Mouse (Mus musculus) liver, embryonic 16.5 days (tissue): ENCODE data around the gene Hpcal4. TPM values are rescaled to one million over a fixed set of nuclear protein-coding genes. Genes with fewer than 3 reads are reported as not detected.
A peak's percentile ranks its signal among the peaks of the same experiment; 100 is the strongest.

Experiments used
- ATAC-seq: fragments of 200-750 bp; cut with Nextera tagmentation; 2 replicates; pipeline ENCODE4 v1.8.0; 2017; ENCODE audit warnings: low read depth, mild to moderate bottlenecking, moderate number of reproducible peaks, moderate library complexity
- H3K27ac ChIP-seq: fragments of 300-500 bp; sonication (generic); 2 replicates; pipeline ENCODE4 v1.5.1; 2014; ENCODE audit warnings: mild to moderate bottlenecking, low read length
- H3K27me3 ChIP-seq: fragments of 300-500 bp; sonication (generic); 2 replicates; pipeline ENCODE4 v1.6.1; 2014; ENCODE audit warnings: low read depth, low read length, mixed read lengths; ENCODE audit not compliant: control insufficient read depth, insufficient read depth
- H3K36me3 ChIP-seq: fragments of 300-500 bp; sonication (generic); 2 replicates; pipeline ENCODE4 v1.6.1; 2014; ENCODE audit warnings: mild to moderate bottlenecking; ENCODE audit not compliant: control insufficient read depth, insufficient read depth
- H3K4me1 ChIP-seq: fragments of 300-500 bp; sonication (generic); 2 replicates; pipeline ENCODE4 v1.6.1; 2014; ENCODE audit warnings: low read depth, low read length, mixed read lengths; ENCODE audit not compliant: control insufficient read depth
- H3K4me2 ChIP-seq: fragments of 300-500 bp; sonication (generic); 2 replicates; pipeline ENCODE4 v1.6.1; 2014; ENCODE audit warnings: low read depth, low read length, mixed read lengths
- H3K4me3 ChIP-seq: fragments of 300-500 bp; sonication (generic); 2 replicates; pipeline ENCODE4 v1.5.1; 2014; ENCODE audit warnings: low read depth, mild to moderate bottlenecking, low read length
- H3K9ac ChIP-seq: fragments of 300-500 bp; sonication (generic); 2 replicates; pipeline ENCODE4 v1.6.1; 2014; ENCODE audit warnings: low read depth, low read length
- H3K9me3 ChIP-seq: fragments of 300-500 bp; sonication (generic); replicated peaks from 2 replicates; pipeline ENCODE4 v1.6.1; 2016; ENCODE audit warnings: low read length; ENCODE audit not compliant: control insufficient read depth
- WGBS: fragments of 180-500 bp; shearing (Covaris S2); extraction: QIAGEN DNeasy Blood & Tissue Kit; methylation state at CpG from one replicate; pipeline ENCODE4 v1.1.7; 2014; ENCODE audit not compliant: insufficient replicate concordance; 5-methylcytosine and 5-hydroxymethylcytosine counted together
- polyA plus RNA-seq: library from polyadenylated mRNA; unstranded; fragments of >200 nt; fragmentation: Nextera tagmentation; extraction: Ambion mirVana; gene quantifications from 2 replicates; pipeline ENCODE4 v1.2.1, GENCODE M21; 2015

Hpcal4 gene
- not detected in 2 replicates for polyA plus RNA-seq

DNA sequence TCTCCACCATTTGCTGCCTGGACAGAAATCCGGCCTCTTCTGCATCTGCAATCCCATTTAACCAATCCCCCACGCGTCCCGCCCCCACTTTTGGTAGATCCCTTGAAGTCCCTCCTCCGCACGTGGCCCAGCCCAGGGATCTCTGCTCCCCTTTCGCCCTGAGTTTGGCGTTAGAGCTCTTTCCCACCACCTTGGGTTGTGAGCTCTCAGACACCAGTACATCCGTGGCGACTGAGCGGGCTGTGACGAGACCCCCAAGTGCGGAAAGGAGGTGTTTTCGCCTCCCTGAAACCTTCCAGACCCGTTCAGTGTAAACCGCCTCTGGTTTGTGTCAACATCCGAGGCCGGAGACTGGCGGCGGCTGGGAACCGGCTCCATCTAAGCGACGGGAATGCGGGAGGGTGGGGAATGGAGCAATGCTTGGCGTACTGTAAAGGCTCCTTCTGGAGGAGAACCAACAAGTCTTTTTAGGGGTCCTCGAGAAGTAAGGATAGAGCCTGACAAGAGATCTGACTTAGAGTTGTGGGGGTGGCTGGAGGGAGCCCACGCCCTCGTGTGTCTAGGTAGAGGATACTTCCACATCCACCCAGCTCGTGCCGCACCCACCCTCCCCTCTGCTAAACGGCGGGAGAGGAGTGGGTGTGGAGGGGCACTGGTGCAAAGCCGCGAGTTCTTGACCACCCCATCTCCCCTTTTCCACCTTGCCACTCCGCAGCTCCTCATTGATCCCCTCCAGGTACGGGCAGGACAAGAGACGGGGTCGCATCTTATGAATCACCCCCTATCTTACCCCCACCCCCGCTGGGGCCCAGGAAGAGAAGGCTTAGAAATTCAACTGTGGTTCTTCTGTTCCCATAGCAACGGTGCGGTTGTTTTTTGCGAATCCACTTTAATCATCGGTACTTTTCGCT is at the start of gene Hpcal4:
Gene Hpcal4, plus strand, starts transcription at position 900 of the 911 bp plus-strand sequence.
- WGBS: 2% methylated on average over 44 of the region's 44 CpGs
- H3K36me3 ChIP-seq: no peaks in the 10 kb centered on the region
- no peaks in the 10 kb centered on the region for H3K4me1 ChIP-seq
- peaks cover 55% of the 10 kb centered on the region for H3K27me3 ChIP-seq
- H3K4me2 ChIP-seq: peak within 1 kb of the TSS; percentile 50
- H3K27ac ChIP-seq: no peak within 1 kb of the TSS
- H3K4me3 ChIP-seq: peak within 1 kb of the TSS; percentile 32
- H3K9me3 ChIP-seq: no peaks in the 10 kb centered on the region
- no peak within 1 kb of the TSS for H3K9ac ChIP-seq
- ATAC-seq: no peak

GRCm38 (mm10) chr4:123137551-123137950 is 45.5 kb upstream of the Hpcal4 start:
- H3K9ac ChIP-seq: no peak overlapping the region
- H3K4me1 ChIP-seq: peaks cover 9% of the 10 kb centered on the region
- ATAC-seq: no peak
- 55% methylated on average over 3 of the region's 3 CpGs for WGBS
- H3K9me3 ChIP-seq: no peaks in the 10 kb centered on the region
- peaks cover 14% of the 10 kb centered on the region for H3K36me3 ChIP-seq
- H3K27me3 ChIP-seq: no peaks in the 10 kb centered on the region
- no peak overlapping the region for H3K27ac ChIP-seq
- no peak overlapping the region for H3K4me2 ChIP-seq
- H3K4me3 ChIP-seq: no peak overlapping the region

DNA sequence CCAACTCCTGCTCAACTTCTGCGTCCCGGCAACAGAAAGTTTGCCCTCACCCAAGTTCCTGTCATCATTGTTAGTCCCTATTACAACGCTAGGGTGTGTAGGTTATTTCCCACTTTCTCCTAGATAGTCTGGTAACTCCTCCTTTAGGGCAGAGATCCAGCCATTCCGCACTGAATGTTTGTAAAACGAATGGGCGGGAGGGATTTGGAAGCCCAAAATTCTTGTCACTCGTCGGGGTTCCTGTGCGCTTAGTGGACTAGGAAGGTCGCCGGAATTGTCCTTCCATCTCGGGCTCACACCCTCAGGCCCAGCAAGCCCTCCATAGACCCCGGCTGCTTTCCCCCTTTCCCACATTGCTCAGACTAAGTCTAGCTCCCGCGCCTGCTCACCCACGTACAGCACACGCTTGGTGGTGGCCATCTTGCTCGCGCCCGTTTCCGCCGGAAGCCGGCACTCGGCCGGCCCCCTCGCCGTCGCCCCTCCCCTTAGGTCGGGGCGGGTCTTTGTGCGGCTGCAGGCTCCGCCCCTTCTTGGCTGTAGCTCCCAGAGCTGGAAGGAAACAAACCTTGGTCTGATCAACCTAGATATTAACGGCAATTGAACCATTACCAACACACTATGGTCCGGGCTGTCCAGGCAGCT is 43.4 kb upstream of the Hpcal4 start, which contains the start of gene Ppie:
Gene Ppie, minus strand, starts transcription at position 439 of the 642 bp plus-strand sequence.
- no peaks in the 10 kb centered on the region; the same call in 1 of the 2 replicates for H3K36me3 ChIP-seq
- H3K4me2 ChIP-seq: peak within 1 kb of the TSS; percentile 70
- H3K9ac ChIP-seq: peak within 1 kb of the TSS; percentile 58
- peak within 1 kb of the TSS; percentile 54 for H3K27ac ChIP-seq
- H3K4me1 ChIP-seq: peaks cover 9% of the 10 kb centered on the region
- no peaks in the 10 kb centered on the region for H3K27me3 ChIP-seq
- WGBS: under 1% methylated on average over 34 of the region's 34 CpGs
- peak; percentile 97 for ATAC-seq
- H3K9me3 ChIP-seq: no peaks in the 10 kb centered on the region
- H3K4me3 ChIP-seq: peak within 1 kb of the TSS; percentile 74

DNA sequence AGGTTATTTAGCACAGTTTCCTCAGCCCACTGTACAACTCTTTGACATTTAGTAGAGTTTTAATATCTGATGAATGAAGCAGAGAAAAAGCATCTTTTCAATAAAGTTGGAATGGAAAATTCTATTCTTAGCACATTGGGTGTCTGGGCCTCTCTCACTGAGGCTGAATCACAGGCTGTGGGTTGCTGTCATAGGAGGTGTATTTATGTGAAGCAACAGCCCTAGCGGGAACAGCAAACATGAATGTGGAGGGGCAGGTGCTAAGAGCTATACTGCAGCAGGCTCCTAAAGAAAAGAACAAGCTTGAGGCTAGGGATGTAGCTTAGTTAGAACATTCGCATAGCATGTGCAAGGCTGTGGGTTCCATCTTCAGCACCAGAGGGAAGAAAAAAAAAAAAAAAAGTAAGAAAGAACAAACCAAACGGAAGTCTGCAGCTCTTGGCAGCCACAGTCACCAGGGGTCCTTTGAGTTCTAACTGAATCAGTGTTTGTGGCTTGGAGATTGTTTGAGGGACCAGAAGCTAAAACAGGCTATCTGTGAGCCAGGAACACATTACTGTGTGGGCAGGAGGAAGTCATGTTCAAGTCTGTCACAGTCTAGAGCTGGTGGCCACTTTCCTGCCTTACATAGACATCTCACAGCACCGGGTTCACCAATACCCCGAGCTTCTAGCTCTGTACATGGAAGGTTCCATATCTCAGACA is 35.4 kb upstream of the Hpcal4 start:
- Histone ChIP-seq H3K4me2 (no peak overlapping the region), H3K4me1 (no peaks in the 10 kb centered on the region), H3K36me3 (no peaks in the 10 kb centered on the region), H3K27ac (no peak overlapping the region), H3K9me3 (no peaks in the 10 kb centered on the region), H3K27me3 (no peaks in the 10 kb centered on the region), H3K4me3 (no peak overlapping the region), H3K9ac (no peak overlapping the region)
- ATAC-seq: no peak
- WGBS: 17% methylated on average over 5 of the region's 5 CpGs

GRCm38 (mm10) chr4:123152003-123152402 is 31.0 kb upstream of the Hpcal4 start:
- H3K27ac ChIP-seq: no peak overlapping the region
- H3K4me2 ChIP-seq: no peak overlapping the region
- H3K4me1 ChIP-seq: no peaks in the 10 kb centered on the region
- no peaks in the 10 kb centered on the region for H3K36me3 ChIP-seq
- WGBS: 65% methylated on average over 4 of the region's 4 CpGs
- no peaks in the 10 kb centered on the region for H3K27me3 ChIP-seq
- H3K9me3 ChIP-seq: no peaks in the 10 kb centered on the region
- H3K9ac ChIP-seq: no peak overlapping the region
- no peak for ATAC-seq
- H3K4me3 ChIP-seq: no peak overlapping the region

DNA sequence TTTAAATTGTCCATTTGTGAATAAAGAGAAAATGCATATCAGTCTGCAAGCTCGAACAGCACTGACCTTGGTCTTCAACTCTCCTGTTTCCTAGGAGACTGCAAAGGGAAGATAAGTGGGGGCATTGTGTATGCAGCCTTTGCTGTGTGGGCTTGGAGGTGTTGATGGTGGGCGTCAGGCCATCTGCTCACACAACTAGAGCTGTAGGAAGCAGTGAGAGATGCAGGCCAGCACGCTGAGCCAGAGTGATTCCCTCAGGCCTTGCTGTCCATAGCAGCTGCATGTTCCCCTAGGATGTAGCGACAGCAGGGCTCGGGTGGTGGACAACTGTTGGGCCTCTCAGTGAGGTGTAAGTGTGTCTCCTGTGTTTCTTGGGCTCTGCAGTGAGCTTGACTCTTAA is 30.1 kb upstream of the Hpcal4 start:
- Histone ChIP-seq H3K4me3 (no peak overlapping the region), H3K36me3 (no peaks in the 10 kb centered on the region), H3K27me3 (no peaks in the 10 kb centered on the region), H3K4me2 (no peak overlapping the region), H3K9me3 (no peaks in the 10 kb centered on the region), H3K4me1 (no peaks in the 10 kb centered on the region), H3K27ac (no peak overlapping the region), H3K9ac (no peak overlapping the region)
- 43% methylated on average over 5 of the region's 5 CpGs for WGBS
- ATAC-seq: no peak

DNA sequence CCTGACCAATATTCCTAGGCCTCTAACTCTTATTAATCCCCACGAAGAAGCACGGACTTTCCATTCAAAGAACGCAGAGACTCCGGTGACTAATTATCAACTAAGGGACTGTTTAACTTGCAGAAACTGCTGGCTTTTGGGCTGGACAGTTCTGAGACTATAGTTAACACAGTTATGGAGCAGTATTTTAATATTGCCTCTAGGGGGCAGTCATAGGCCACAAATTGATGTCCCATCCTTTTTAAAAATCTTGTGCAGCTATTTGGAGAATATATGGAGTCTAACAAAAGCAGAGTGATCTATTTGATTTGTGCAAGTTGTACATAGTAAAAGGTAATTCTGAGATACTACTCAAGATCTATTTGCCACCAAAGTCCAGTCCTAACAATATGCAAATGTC is 28.0 kb upstream of the Hpcal4 start:
- H3K27me3 ChIP-seq: no peaks in the 10 kb centered on the region
- H3K4me1 ChIP-seq: no peaks in the 10 kb centered on the region
- no peak overlapping the region for H3K27ac ChIP-seq
- H3K36me3 ChIP-seq: no peaks in the 10 kb centered on the region
- no peak overlapping the region for H3K4me2 ChIP-seq
- no peak overlapping the region for H3K9ac ChIP-seq
- no peak overlapping the region for H3K4me3 ChIP-seq
- 15% methylated on average over 4 of the region's 4 CpGs for WGBS
- no peak for ATAC-seq
- no peaks in the 10 kb centered on the region for H3K9me3 ChIP-seq

- no peak overlapping the region for H3K27ac ChIP-seq
- no peak for ATAC-seq
- WGBS: 37% methylated on average over 2 of the region's 2 CpGs
- H3K4me3 ChIP-seq: no peak overlapping the region
- H3K4me2 ChIP-seq: no peak overlapping the region
- H3K9me3 ChIP-seq: no peaks in the 10 kb centered on the region
- no peaks in the 10 kb centered on the region for H3K27me3 ChIP-seq
- H3K36me3 ChIP-seq: no peaks in the 10 kb centered on the region
- H3K4me1 ChIP-seq: no peaks in the 10 kb centered on the region
- no peak overlapping the region for H3K9ac ChIP-seq
Observed at GRCm38 (mm10) chr4:123155427-123155826, 27.6 kb upstream of the Hpcal4 start.
